Mouse (Mus musculus) WW6 (cell line): ENCODE data around the gene Fgfr2.

ENCODE experiments used
- DNase-seq: peaks from one replicate; pipeline ENCODE4 v3.0.0-alpha.2; 2013; ENCODE audit warnings: low read depth, low spot score

The Fgfr2 gene

GRCm38 (mm10) chr7:132307722-132308271 lies 815.4 kb downstream of the Fgfr2 start:
- DNase-seq: no peak

- no peak for DNase-seq
These were observed 816.3 kb downstream of the Fgfr2 start for GRCm38 (mm10) chr7:132306671-132307412.

DNA sequence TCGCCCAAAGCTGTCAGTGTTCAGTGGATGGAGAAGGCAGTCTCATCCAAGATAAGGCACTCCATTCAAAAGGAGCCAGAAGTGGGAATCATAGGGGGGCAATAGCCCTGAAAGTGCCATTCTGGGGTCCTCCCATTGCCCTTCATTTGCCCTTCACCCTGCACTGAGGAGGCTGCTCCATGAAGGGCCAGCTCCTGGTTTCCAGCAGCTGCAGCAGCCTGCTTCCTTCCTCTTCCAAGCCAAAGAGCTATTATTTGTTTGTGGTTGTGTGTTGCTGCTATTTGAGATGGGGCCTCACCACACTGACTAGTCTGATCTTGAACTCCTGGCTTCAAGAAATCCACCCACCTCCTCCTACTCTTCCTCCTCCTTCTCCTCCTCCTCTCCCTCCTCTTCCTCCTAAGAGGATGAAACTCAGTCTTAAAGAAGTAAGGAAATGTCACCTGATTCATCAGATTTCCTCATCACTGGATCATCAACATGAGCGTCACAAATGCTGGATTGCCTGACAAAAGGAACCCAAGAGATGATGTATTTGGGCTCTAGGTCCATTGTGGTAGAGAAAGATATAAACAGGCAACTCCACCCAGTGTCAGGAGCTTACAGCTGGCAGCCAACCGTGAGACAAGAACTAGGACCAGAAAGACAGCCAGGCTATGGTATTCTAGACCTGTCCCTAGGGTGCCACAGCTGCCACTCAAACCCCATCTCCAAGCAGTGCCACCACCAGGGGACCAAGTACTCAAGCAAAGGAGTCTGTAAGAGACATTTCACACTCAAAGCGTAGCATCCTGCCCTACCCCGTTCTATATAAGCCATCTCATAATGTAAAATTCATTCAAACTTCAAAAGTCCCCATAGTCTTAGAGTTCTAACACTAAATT lies 817.4 kb downstream of the Fgfr2 start:
- DNase-seq: no peak

GRCm38 (mm10) chr7:132304424-132305085 lies 818.6 kb downstream of the Fgfr2 start:
- DNase-seq: no peak

DNA sequence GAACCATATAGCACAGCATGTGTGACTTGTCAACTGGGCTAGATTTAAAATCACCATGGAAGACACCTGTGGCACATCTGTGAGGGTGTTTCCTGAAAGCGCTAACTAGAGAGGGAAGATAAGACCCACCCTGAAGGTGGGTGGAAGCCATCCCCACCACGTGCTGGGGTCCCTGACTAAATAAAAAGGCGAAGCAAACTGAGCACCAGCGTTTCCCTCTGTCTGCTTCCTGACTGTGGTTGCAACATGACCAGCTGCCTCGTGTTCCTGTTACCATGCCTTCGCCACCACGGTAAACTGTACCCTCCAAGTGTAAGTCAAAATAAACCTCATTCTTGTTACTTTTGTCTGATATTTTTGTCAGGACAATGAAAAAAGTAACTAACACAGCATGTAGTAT lies 819.2 kb downstream of the Fgfr2 start:
- DNase-seq: no peak

DNA sequence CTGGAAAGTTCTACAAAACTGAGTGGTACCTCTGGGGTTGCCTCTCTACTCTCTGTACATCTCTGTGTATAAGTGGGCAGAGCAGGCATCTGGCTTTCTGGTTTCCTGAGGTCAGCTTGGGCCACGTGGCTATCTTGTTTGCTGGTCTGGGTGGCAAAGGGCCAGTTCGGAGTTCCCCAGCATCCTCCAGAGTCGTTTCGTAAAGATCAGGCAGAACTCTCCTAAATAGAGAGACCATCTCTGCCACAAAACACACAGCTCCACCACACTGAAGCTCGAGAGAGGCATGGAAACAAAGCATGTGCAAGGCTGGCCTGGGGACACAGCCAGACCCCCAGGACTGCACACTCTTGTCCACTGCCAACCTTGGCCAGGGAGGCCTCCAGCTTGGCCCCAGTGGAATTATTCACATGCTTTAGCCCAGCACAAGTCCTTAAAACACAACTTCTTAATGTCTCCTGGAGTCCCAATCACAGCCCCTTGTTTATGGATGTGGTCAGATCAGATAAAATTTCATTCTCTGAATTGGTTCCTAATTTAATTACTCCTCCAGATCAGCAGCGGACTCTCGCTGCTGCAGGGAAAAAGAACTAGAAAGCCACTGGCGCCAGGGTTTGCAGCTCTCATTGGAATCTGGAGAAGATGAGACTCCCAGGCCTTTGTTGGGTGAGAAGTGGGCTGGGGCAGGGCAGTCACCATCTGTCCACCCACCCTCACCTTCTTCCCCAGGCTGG lies 820.5 kb downstream of the Fgfr2 start:
- DNase-seq: no peak

DNA sequence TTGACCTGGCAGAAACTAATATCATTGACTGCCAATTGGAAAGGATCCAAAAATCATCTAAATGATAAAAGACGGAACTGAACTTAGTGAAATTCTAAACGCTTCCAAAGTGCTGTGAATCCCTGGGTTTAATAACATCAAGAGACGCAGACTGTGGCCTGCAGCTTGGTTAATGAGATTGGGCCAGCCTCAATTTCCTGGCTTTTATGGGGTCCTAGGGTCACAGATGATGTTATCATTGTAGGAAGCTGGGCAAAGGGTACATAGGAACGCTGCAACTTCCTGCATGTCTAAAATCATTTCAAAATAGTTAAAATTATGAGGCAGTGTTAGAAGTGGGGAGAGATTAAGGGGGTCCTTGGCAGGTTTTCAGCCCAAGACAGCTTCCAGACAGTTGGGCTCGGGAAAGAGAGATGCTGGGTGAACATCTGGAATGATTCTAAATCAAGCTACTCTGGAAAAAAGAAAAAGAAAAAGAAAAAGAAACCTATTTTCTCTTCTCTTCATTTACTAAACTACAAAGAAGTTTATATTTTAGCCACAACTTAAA lies 823.4 kb downstream of the Fgfr2 start:
- DNase-seq: no peak

GRCm38 (mm10) chr7:132298412-132298990 lies 824.6 kb downstream of the Fgfr2 start:
- no peak for DNase-seq

DNA sequence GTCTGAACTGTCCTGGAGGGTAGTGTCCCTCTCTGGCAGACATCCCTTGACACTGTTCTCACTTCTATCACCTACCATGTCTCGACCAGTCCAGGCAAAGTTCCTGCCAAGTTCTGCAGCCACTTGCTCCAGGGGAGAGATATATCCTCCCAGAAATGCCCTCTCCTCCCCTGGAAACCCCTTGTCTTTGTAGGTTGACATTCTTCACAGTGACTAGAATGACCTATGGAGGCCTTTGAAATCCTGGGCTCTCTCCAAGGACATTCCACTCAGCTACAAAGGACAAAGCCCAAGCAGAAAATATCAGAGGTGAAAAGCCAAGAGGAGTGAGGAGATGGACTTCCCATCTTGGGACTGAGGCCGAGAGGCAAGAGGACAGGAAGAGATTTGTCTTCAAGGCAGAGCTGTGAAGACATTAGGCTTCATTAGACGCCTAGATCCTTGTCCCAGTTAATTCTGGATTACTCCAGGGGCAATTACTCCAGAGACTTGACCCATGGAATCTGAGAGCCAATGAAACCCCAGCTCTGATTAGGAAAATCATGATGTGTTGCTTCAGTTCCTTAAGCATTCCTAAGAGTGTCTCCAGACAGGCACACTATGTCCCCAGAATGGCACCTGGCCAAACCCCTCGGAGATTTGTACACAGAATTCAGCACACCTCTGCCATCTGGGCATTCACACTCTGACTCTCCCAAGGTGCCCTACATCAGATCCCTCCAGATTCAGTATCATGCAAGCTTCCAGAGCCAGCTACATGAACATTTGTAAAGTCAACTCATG lies 826.3 kb downstream of the Fgfr2 start:
- no peak for DNase-seq

GRCm38 (mm10) chr7:132296132-132296531 lies 827.0 kb downstream of the Fgfr2 start:
- DNase-seq: no peak

- no peak for DNase-seq
These were observed 835.8 kb downstream of the Fgfr2 start for GRCm38 (mm10) chr7:132287340-132287664.

DNA sequence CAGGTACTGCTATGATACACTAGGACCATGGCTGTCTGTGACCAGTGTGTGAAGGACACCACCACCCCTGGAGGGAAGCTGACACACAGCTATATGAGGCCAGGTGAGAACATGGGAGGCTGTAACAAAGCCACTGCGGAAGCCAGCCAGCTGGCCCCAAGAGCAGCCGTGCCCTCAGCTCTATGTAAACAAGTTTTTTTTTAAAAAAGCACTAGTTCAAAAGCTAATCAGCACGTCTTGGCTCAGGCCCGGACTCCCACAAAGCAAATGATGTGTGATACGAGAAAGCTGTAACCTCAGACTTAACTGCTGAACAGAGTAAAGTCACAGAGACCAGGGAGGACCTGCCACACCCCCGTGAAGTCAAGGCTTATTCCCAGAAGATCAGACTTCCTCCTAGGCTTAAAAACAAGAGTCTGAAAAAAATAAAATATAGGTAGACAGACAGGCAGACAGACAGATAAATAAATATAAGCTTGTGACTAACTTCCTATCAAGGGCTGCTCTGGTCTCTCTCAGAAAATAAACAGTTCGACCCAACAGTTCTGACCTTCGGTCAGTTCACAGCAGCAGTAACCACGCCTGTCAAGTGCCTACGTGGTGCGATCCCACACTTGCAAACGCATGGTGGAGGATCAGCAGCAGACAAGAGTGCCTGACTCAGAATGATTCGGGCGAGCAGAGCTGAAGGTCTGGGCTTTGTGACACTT lies 836.4 kb downstream of the Fgfr2 start:
- no peak for DNase-seq

DNA sequence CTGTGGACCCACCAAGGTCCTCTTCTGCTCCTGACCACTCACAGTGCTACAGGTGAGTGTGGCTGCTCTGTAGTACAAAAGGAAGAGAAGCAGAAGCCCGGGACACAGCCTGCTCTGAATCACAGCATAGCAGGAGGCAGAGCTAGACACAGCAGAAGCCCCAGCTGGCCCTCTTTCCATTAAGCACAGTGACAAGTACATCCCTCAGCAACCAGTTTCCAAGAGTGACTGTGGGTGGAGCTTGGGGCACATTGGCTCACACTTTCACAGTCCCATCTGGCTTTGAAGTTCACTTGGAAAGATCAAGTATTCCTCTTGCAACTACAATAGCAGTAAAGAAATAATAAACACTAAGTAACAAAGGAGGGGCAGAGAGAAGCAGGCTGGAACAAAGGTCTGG lies 838.4 kb downstream of the Fgfr2 start:
- no peak for DNase-seq

- DNase-seq: no peak
These were observed 839.0 kb downstream of the Fgfr2 start for GRCm38 (mm10) chr7:132284048-132284737.

DNA sequence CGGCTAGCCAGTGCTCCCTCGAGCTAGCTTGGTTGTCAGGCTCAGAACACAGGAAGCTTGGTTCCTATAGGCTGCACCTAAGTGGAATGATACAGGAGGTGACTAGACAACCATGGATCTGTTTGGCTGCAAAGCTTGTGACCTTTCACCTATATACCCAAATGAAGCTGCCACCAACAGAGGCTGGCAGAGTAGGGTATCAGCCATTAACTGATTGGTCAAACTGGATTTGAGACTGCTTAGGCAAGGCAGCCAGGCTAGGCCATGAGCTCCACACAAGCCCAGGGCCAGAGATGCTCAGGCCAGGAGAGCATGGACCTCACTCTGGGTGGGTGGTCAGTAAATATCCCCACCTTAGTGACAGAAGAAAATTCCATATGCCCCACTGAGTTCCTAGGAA lies 840.6 kb downstream of the Fgfr2 start:
- no peak for DNase-seq

- DNase-seq: no peak
These were observed 841.0 kb downstream of the Fgfr2 start for GRCm38 (mm10) chr7:132282161-132282560.

DNA sequence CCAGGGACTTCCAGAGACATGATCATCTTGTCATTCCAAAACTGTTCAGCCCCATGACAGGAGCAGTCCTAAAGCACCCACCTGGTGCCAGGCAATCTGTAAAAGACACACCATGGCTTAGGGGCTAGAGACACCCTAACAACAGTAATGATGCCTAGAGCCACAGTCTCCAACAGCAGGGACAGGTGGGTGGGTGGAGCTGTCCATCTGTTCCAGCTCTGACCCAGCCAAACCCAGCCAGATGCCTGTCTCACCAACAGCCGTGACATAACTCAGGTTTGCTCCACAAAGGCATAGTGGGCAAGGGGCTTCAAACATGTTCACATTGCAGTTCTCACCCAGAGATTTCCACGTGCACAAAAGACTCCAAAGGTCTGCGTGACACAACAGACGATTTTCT lies 841.4 kb downstream of the Fgfr2 start:
- DNase-seq: no peak

DNA sequence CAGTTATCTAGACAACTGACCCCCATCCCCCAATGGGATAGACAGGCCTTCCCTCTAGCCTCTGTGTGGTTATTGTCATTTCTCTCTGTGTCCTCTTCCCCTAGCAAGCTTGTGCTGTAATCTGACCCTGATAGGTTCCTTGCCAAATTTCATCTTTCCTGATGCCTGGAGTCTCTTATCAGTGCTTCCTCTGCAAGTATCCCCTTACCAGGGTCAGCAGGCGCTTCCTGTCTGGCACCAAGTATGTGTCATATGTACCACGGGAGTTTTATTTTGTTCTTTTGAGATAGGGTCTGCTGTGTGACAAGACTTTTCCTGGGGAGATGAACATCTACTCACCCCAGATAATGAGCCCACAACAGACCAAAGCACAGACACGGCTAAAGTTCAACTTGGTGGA lies 844.5 kb downstream of the Fgfr2 start:
- DNase-seq: no peak

- no peak for DNase-seq
These were observed 846.9 kb downstream of the Fgfr2 start for GRCm38 (mm10) chr7:132276287-132276686.
